Mouse (Mus musculus): ENCODE measurements at regions not wholly inside any gene's neighbourhood (a gene's known extent, or its start where the extent isn't known, plus 50 kb on each side); places are given as distances from the start of the nearest gene placed in this dataset.

DNA sequence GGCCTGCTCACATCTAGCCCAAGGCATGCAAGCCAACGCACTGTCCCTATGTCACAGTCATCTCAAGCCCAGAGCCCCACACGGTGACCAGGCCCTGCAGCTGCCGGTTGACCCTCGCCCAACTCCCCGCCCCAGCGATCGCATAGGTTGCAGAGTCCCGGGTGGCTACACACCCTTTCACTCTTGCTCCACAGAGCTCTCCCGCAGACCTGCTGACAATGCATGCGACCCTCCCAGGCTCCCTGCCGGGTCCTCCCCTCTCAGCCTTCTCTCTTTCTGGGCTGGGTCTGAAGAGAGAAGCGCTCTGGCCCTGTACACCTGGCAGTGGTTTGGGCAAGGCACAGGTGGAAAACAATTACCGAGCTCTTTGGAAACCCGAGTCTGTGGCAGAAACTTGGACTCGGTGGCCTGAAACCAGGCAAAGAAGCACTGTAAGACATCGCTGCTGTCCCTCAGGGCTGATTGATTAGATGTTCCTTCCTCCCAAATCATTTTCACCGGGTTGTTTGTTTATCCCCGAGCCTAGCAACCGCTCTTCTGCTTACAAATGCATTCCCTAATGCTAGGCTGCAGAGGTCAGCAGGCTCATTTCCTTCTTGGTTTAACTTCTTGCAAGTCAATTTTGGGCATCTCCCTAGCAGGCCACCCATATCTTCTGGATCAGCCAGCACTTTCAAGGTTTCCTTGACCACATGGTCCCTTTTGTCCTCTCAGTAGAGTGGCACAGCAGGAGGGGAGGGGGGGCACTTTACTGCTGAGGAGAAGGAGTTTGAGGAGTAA, 219.2 kb upstream of the Tmem45b start:
- Histone ChIP-seq H3K4me3 (ENCODE audit: insufficient read depth, low read depth, low read length) (no peak overlapping the region), H3K27me3 (replicated peaks; ENCODE audit: control insufficient read depth, insufficient read depth, low read length) (no peaks in the 10 kb centered on the region), H3K36me3 (ENCODE audit: control insufficient read depth, insufficient read depth, low read length) (no peaks in the 10 kb centered on the region), H3K4me1 (ENCODE audit: control insufficient read depth, insufficient read depth, low read length) (peaks cover 6% of the 10 kb centered on the region), H3K27ac (ENCODE audit: insufficient read depth, low read depth, low read length) (no peak overlapping the region)
- no peak for TF ChIP-seq CTCF (conservative IDR thresholded peaks at IDR 0.05; ENCODE audit: insufficient read depth, insufficient read length, low read depth, low read length)
- no peak for TF ChIP-seq POLR2A (IDR thresholded peaks at IDR 0.05; ENCODE audit: low read depth, low read length)
- 24% methylated on average over 19 of the region's 19 CpGs for WGBS
- DNase-seq: peak; percentile 25

DNA sequence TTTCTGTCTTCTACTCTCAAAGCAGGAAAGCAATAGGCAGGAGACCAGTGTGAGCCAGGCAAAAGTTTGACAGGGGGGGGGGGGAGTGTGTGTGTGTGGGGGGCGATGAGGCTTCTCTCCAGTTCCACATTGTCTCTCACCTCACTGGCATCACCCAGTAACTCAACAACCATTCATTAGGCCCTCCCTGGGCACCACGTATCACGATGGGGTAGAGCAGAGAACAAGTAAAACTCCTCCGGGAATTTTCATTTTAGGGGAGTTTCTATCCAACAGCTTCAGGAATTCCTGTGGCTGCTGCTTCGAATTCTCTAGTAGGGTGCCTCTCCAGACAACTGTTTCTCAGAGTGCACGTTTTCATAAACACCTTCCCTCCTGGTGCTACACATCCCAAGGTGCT, 218.6 kb upstream of the Tmem45b start:
- Histone ChIP-seq H3K4me3 (ENCODE audit: insufficient read depth, low read depth, low read length) (no peak overlapping the region), H3K36me3 (ENCODE audit: control insufficient read depth, insufficient read depth, low read length) (no peaks in the 10 kb centered on the region), H3K27me3 (replicated peaks; ENCODE audit: control insufficient read depth, insufficient read depth, low read length) (no peaks in the 10 kb centered on the region), H3K4me1 (ENCODE audit: control insufficient read depth, insufficient read depth, low read length) (peaks cover under 1% of the 10 kb centered on the region; the same call in 1 of the 2 replicates), H3K27ac (ENCODE audit: insufficient read depth, low read depth, low read length) (no peak overlapping the region)
- TF ChIP-seq CTCF (conservative IDR thresholded peaks at IDR 0.05; ENCODE audit: insufficient read depth, insufficient read length, low read depth, low read length): no peak
- TF ChIP-seq POLR2A (IDR thresholded peaks at IDR 0.05; ENCODE audit: low read depth, low read length): no peak
- WGBS: 55% methylated on average over 5 of the region's 6 CpGs
- DNase-seq: no peak

DNA sequence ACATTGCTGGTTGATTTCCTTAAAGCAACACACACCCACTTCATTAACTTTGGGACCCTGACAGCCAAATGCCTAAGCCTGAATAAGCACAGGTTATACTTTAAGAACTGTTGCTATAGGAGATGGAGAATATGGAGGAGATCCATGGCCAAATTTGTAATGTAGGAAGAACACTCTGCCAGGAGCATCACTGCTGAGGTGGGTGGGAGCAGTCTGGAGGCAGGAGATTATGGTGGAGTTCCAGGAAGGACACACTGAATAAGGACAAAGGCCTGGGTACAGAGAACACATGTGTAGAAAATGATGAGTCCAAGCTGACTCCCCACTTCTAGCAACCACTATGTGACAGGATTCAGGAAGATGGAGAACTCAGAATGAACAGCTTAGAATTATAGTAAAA, 212.9 kb upstream of the Tmem45b start:
- no peaks in the 10 kb centered on the region for H3K4me1 ChIP-seq (ENCODE audit: control insufficient read depth, insufficient read depth, low read length)
- H3K36me3 ChIP-seq (ENCODE audit: control insufficient read depth, insufficient read depth, low read length): no peaks in the 10 kb centered on the region
- no peak overlapping the region for H3K27ac ChIP-seq (ENCODE audit: insufficient read depth, low read depth, low read length)
- no peaks in the 10 kb centered on the region for H3K27me3 ChIP-seq (replicated peaks; ENCODE audit: control insufficient read depth, insufficient read depth, low read length)
- no peak for TF ChIP-seq POLR2A (IDR thresholded peaks at IDR 0.05; ENCODE audit: low read depth, low read length)
- no peak for TF ChIP-seq CTCF (conservative IDR thresholded peaks at IDR 0.05; ENCODE audit: insufficient read depth, insufficient read length, low read depth, low read length)
- no peak for DNase-seq
- no peak overlapping the region for H3K4me3 ChIP-seq (ENCODE audit: insufficient read depth, low read depth, low read length)

DNA sequence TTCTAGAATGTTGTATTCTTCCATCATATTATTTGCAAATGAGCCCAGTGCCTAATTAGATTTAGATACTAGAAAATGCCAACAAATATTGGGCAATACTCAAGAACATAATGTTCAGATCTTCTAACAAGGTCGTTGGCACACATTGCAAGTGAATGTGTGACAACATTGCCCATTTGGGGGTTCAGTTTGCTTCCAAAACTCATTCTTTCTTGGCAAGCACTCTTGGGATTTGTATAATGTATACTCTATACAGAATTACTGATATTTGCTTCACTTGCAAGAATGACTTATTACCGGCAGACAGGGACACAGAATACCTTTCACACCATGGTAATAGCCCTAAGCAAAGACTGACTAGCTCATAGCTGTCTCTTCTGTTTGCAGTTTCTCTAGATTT, 194.8 kb upstream of the Tmem45b start:
- TF ChIP-seq CTCF (conservative IDR thresholded peaks at IDR 0.05; ENCODE audit: insufficient read depth, insufficient read length, low read depth, low read length) (no peak), POLR2A (IDR thresholded peaks at IDR 0.05; ENCODE audit: low read depth, low read length) (no peak)
- H3K4me3 ChIP-seq (ENCODE audit: insufficient read depth, low read depth, low read length): no peak overlapping the region
- H3K27me3 ChIP-seq (replicated peaks; ENCODE audit: control insufficient read depth, insufficient read depth, low read length): no peaks in the 10 kb centered on the region
- H3K4me1 ChIP-seq (ENCODE audit: control insufficient read depth, insufficient read depth, low read length): no peaks in the 10 kb centered on the region
- 74% methylated on average over 2 of the region's 2 CpGs for WGBS
- H3K36me3 ChIP-seq (ENCODE audit: control insufficient read depth, insufficient read depth, low read length): no peaks in the 10 kb centered on the region
- no peak for DNase-seq
- no peak overlapping the region for H3K27ac ChIP-seq (ENCODE audit: insufficient read depth, low read depth, low read length)

DNA sequence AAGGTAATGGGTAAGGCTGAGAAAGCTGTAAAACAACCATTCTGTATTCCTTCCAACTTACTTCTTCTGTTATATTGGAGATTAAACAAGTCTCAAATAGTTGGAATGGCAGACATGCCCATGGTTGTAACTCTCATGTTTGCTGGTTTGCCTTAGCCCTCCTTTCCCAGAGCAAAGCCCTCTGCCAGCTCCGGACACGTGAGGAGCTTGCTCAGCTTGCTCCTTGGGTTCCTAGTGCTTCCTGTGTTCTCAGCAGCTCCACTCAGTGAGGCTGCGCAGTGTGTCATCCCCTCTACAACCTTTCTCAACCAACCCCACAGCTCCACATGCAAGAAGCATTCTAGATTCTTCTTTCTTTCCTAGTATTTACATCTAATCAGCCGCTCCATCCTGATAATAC, 193.3 kb upstream of the Tmem45b start:
- no peak overlapping the region for H3K4me3 ChIP-seq (ENCODE audit: insufficient read depth, low read depth, low read length)
- TF ChIP-seq POLR2A (IDR thresholded peaks at IDR 0.05; ENCODE audit: low read depth, low read length): no peak
- no peak for TF ChIP-seq CTCF (conservative IDR thresholded peaks at IDR 0.05; ENCODE audit: insufficient read depth, insufficient read length, low read depth, low read length)
- 87% methylated on average over 4 of the region's 4 CpGs for WGBS
- H3K4me1 ChIP-seq (ENCODE audit: control insufficient read depth, insufficient read depth, low read length): no peaks in the 10 kb centered on the region
- H3K36me3 ChIP-seq (ENCODE audit: control insufficient read depth, insufficient read depth, low read length): no peaks in the 10 kb centered on the region
- no peak overlapping the region for H3K27ac ChIP-seq (ENCODE audit: insufficient read depth, low read depth, low read length)
- DNase-seq: no peak
- no peaks in the 10 kb centered on the region for H3K27me3 ChIP-seq (replicated peaks; ENCODE audit: control insufficient read depth, insufficient read depth, low read length)

DNA sequence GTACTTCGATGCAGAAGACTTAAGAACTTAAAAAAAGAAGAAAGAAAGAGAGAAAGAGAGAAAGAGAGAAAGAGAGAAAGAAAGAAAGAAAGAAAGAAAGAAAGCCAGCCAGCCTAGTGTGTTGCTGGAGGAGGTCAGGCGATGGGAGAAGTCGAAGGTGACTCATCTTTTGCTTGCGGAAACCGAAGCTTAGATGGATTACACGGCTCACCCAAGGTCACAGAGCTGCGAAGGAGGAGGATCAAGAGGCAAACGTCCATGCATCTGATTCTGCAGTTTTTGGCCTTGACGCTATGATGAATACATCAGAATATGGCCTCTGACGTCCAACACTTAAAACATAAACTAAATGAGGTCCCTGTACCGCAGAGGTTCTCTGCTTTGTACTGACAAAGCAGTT, 192.4 kb upstream of the Tmem45b start:
- DNase-seq: no peak
- 58% methylated on average over 11 of the region's 11 CpGs for WGBS
- Histone ChIP-seq H3K36me3 (ENCODE audit: control insufficient read depth, insufficient read depth, low read length) (no peaks in the 10 kb centered on the region), H3K27me3 (replicated peaks; ENCODE audit: control insufficient read depth, insufficient read depth, low read length) (no peaks in the 10 kb centered on the region), H3K4me1 (ENCODE audit: control insufficient read depth, insufficient read depth, low read length) (no peaks in the 10 kb centered on the region), H3K27ac (ENCODE audit: insufficient read depth, low read depth, low read length) (no peak overlapping the region), H3K4me3 (ENCODE audit: insufficient read depth, low read depth, low read length) (no peak overlapping the region)
- TF ChIP-seq POLR2A (IDR thresholded peaks at IDR 0.05; ENCODE audit: low read depth, low read length): no peak
- TF ChIP-seq CTCF (conservative IDR thresholded peaks at IDR 0.05; ENCODE audit: insufficient read depth, insufficient read length, low read depth, low read length): no peak

DNA sequence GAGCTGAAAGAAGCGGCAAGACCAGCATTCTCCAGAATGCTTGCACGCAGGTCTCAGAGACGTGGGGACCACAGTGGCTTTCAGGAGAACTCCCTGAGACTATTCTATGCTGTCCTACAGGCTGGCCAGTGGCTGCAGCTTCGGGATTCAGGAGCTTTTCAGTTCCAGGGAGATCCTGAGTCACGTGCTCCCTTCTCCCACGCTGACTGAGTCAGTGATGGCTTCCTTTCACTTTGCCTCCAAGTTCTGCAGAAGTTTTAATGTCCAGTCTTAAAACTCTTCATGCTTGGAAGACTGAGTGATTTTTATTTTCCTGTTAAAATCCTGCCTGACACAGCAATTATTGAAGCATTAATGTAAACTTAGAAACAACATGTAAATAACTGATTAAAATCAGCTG, 190.5 kb upstream of the Tmem45b start:
- no peak for DNase-seq
- H3K27ac ChIP-seq (ENCODE audit: insufficient read depth, low read depth, low read length): no peak overlapping the region
- no peaks in the 10 kb centered on the region for H3K4me1 ChIP-seq (ENCODE audit: control insufficient read depth, insufficient read depth, low read length)
- H3K27me3 ChIP-seq (replicated peaks; ENCODE audit: control insufficient read depth, insufficient read depth, low read length): no peaks in the 10 kb centered on the region
- H3K4me3 ChIP-seq (ENCODE audit: insufficient read depth, low read depth, low read length): no peak overlapping the region
- no peaks in the 10 kb centered on the region for H3K36me3 ChIP-seq (ENCODE audit: control insufficient read depth, insufficient read depth, low read length)
- no peak for TF ChIP-seq POLR2A (IDR thresholded peaks at IDR 0.05; ENCODE audit: low read depth, low read length)
- TF ChIP-seq CTCF (conservative IDR thresholded peaks at IDR 0.05; ENCODE audit: insufficient read depth, insufficient read length, low read depth, low read length): no peak
- WGBS: 62% methylated on average over 6 of the region's 6 CpGs
